Mouse (Mus musculus): ENCODE results near the gene Neurog1. TPM values are rescaled to one million over a fixed set of nuclear protein-coding genes. Genes with fewer than 3 reads are reported as not detected.

Gene Neurog1
- polyA plus RNA-seq (2014; fragmentation: Illumina TruSeq; extraction: RNeasy Lipid Tissue Mini Kit (QIAGEN cat#74804); ENCODE audit: low read depth, low replicate concordance), result not detected

GRCm38 (mm10) chr13:56251924-56252619 is at the start of gene Neurog1:
Gene Neurog1, minus strand, starts transcription at chr13:56252163.

GRCm38 (mm10) chr13:56295943-56296658 is 44.1 kb upstream of the Neurog1 start, which contains the start of gene Cxcl14:
Gene Cxcl14, minus strand, starts transcription at chr13:56296551.

Other genes starting within 250 kb of the Neurog1 start
- 42.5 TPM for gene H2afy, start 115.8 kb downstream of the Neurog1 start, polyA plus RNA-seq (2014; fragmentation: Illumina TruSeq; extraction: RNeasy Lipid Tissue Mini Kit (QIAGEN cat#74804); ENCODE audit: low read depth, low replicate concordance)
- gene Tifab, start 73.3 kb downstream of the Neurog1 start, polyA plus RNA-seq (2014; fragmentation: Illumina TruSeq; extraction: RNeasy Lipid Tissue Mini Kit (QIAGEN cat#74804); ENCODE audit: low read depth, low replicate concordance), result 0.81 TPM
- gene Cxcl14, start 44.4 kb upstream of the Neurog1 start, polyA plus RNA-seq (2014; fragmentation: Illumina TruSeq; extraction: RNeasy Lipid Tissue Mini Kit (QIAGEN cat#74804); ENCODE audit: low read depth, low replicate concordance), result 10.7 TPM
- gene Gm3045, start 174.4 kb upstream of the Neurog1 start, polyA plus RNA-seq (2014; fragmentation: Illumina TruSeq; extraction: RNeasy Lipid Tissue Mini Kit (QIAGEN cat#74804); ENCODE audit: low read depth, low replicate concordance), result not detected
- not detected for gene Slc25a48, start 186.2 kb upstream of the Neurog1 start, polyA plus RNA-seq (2014; fragmentation: Illumina TruSeq; extraction: RNeasy Lipid Tissue Mini Kit (QIAGEN cat#74804); ENCODE audit: low read depth, low replicate concordance)
- not detected for gene Il9, start 230.1 kb upstream of the Neurog1 start, polyA plus RNA-seq (2014; fragmentation: Illumina TruSeq; extraction: RNeasy Lipid Tissue Mini Kit (QIAGEN cat#74804); ENCODE audit: low read depth, low replicate concordance)

Data from heart, adult 10 weeks (tissue).